Mouse (Mus musculus): ENCODE measurements around the gene Tspoap1.

DNA sequence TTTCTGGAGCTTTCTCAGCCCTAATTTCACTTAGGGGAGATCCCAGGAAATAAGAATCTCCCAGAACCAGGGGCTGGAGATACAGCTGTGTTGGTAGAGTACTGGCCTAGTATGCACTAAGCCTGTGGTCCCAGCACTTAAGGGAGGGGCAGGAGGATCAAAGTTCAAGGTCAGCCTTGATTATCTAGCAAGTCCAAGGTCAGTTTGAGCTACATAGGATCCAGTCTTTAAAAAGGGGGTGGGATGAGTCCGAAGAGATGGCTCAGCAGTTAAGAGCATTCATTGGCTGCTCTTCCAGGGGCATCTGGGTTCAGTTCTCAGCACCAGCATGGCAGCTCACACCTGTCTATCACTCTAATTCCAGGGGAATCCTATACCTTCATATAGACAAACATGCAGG is 8.0 kb upstream of the Tspoap1 start:
- TF ChIP-seq EP300 (IDR thresholded peaks at IDR 0.05; ENCODE audit: low read depth): no peak
- TF ChIP-seq CTCF (IDR thresholded peaks at IDR 0.05; ENCODE audit: low read depth): no peak

Measured in liver, postnatal 0 days (tissue).